Mouse (Mus musculus): ENCODE data around the gene Klk7. TPM values are rescaled to one million over a fixed set of nuclear protein-coding genes. Genes with fewer than 3 reads are reported as not detected.

Gene Klk7
- total RNA-seq, 4 experiments from 2014 or later: not detected

Other genes starting within 250 kb of the Klk7 start
- under 1 TPM; 0.16 to 0.43 (median 0.33) TPM for gene Zfp658, start 249.0 kb upstream of the Klk7 start, total RNA-seq (2022)
- gene Zfp719, start 231.7 kb upstream of the Klk7 start, total RNA-seq (2022): 1 to 10 TPM; 3.6 to 3.9 (median 3.8) TPM
- gene Zfp819, start 204.1 kb upstream of the Klk7 start, total RNA-seq (2022): not detected
- gene Ceacam18, start 176.6 kb upstream of the Klk7 start, total RNA-seq (2022): not detected
- gene Siglece, start 151.1 kb upstream of the Klk7 start, total RNA-seq (2022): under 1 TPM; 0.12 to 0.25 (median 0.16) TPM
- 1 to 10 TPM; 2.1 to 3.2 (median 2.6) TPM for gene Ctu1, start 139.3 kb upstream of the Klk7 start, total RNA-seq (2022)
- gene Klk14, start 120.9 kb upstream of the Klk7 start, total RNA-seq (2022): under 1 TPM in 1 of 4 experiments, not detected in 3; 0.19 TPM
- gene Klk13, start 98.7 kb upstream of the Klk7 start, total RNA-seq (2022): not detected
- not detected for gene Klk12, start 42.4 kb upstream of the Klk7 start, total RNA-seq (2022)
- gene Klk11, start 36.7 kb upstream of the Klk7 start, total RNA-seq (2022): under 1 TPM in 1 of 4 experiments, not detected in 3; 0.40 TPM
- under 1 TPM; 0.27 to 0.53 (median 0.31) TPM for gene Klk10, start 30.3 kb upstream of the Klk7 start, total RNA-seq (2022)
- gene Klk9, start 19.4 kb upstream of the Klk7 start, total RNA-seq (2022): not detected
- 1 to 10 TPM in 2 of 4 experiments, under 1 TPM in 2; 0.63 to 1.7 (median 0.95) TPM for gene Klk8, start 13.7 kb upstream of the Klk7 start, total RNA-seq (2022)
- gene Klk6, start 13.2 kb downstream of the Klk7 start, total RNA-seq (2022): not detected
- not detected for gene Klk5, start 30.7 kb downstream of the Klk7 start, total RNA-seq (2022)
- not detected for gene Klk4, start 69.9 kb downstream of the Klk7 start, total RNA-seq (2022)
- gene Klk15, start 122.4 kb downstream of the Klk7 start, total RNA-seq (2022): not detected
- gene Klk1b8, start 139.4 kb downstream of the Klk7 start, total RNA-seq (2022): not detected
- not detected for gene Klk1b1, start 155.5 kb downstream of the Klk7 start, total RNA-seq (2022)
- gene Klk1b9, start 164.8 kb downstream of the Klk7 start, total RNA-seq (2022): not detected
- not detected for gene Klk1b11, start 184.6 kb downstream of the Klk7 start, total RNA-seq (2022)
- gene Klk1b26, start 200.9 kb downstream of the Klk7 start, total RNA-seq (2022): 1 to 10 TPM in 1 of 4 experiments, not detected in 3; 1.3 TPM
- not detected for gene Klk1b27, start 241.0 kb downstream of the Klk7 start, total RNA-seq (2022)